Mouse (Mus musculus) liver, adult 2 months (tissue): ENCODE results near the gene Ltb4r2.

Experiments used
- CTCF ChIP-seq: fragments of 200-500 bp; IDR thresholded peaks from 2 replicates; pipeline ENCODE4 v1.5.1; 2011; ENCODE audit warnings: low read depth, low read length, control low read depth
- POLR2A ChIP-seq: fragments of 200-500 bp; IDR thresholded peaks from 2 replicates; pipeline ENCODE4 v1.6.1; 2011; ENCODE audit warnings: low read length, control low read depth; ENCODE audit not compliant: insufficient read depth; ENCODE audit errors: extremely low read depth

DNA sequence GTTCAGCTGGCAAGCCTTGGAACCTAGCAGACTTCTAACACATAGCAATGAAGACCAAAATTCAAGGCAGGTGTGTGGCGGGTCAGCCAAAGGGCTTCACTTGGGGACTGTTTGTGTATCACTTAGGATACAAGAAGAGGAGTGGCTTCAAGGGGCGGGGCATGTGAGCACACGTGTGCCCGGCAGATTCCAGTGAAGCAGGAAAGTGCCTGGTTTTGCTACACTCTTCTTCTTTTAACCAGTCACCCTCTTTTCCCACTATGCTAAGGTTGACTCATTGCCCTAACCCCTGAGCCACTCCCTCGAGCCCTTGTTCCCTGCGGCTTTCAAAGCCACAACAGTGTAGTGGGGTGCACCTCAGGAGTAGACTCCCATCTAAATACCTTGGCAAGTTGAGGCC is 46.3 kb upstream of the Ltb4r2 start:
- TF ChIP-seq CTCF (no peak), POLR2A (no peak)
